Mouse (Mus musculus) natural killer cell, adult 2 months (primary cell): ENCODE data around the gene Fam20c.

Experiments used
- DNase-seq, 2 experiments: peaks; one replicate each; pipeline ENCODE4 v3.0.0; 2022; ENCODE audit warnings: low spot score in 2 of 2

Fam20c gene

DNA sequence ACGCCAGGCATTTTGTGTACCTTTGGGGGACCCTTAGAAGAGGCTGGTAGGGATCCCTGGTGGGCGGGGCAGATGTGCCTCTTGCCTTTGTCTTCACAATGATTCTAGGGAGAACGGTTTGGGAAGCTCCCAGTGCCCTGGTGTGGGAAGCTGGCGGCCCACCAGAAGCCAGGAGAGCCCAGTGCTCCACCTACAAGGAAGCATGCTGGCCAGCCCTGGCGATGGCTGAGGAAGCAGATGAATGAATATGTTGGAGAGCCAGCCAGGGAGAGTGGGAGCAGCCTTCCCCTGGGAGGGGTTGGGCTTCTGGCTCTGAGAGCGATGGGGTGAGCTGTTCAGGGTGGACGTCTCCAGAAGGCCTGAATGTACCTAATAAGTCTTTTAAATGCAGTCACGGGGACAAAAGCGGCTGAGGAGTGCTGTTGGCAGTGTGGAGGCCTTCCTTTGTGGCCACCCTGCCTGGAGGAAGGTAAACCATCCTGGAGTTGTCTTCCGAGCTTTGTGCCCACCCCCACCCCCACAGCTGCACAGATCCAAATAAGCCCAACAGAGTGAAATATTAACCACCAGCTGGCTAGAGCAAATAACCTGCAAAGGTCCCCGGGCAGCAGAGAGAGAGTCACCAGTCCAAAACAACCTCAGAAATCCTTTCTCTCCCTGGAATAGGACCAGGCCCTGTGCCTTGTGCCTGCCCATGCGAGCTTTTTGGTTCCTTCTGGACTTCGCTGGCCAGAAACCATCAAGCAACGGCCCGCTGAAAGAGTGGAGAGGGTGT is 2.2 kb downstream of the Fam20c start:
- no peak for DNase-seq

DNA sequence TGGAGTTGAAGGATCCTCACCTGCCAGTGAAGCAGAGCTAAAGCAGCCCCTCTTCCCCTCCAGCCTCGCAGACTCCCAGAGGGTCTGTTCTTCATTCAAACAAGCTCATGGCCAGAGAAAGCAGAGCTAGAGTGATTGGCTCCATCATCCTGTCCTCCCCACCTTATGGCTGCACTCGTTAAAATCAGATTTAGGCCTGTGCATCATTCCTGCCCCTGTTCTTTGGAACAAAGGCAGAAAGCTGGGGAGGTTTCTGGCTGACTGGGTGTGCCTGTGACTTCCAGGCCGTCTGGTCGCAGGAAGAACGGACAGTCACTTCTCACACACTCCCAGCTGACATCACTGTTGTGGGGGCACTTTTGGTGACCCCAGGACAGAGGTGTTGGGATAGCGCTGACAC is 2.8 kb downstream of the Fam20c start:
- no peak for DNase-seq

DNA sequence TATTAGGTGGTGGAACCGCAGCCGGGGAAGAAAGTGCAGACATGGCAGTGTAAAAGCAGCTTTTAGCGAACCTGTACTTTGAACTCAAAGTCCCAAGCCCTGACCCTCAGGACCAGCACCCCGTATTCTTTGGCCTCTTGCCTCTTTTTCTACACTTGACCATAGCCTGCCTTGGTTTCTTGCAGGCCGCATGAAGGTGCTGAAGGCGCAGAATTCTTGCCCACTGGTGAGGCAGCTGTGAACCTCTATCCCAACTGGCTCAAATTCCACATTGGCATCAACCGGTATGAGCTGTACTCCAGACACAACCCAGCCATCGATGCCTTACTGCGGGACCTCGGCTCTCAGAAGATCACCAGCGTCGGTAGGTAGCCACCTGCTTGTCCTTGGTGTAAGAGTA is 3.3 kb downstream of the Fam20c start:
- no peak for DNase-seq

DNA sequence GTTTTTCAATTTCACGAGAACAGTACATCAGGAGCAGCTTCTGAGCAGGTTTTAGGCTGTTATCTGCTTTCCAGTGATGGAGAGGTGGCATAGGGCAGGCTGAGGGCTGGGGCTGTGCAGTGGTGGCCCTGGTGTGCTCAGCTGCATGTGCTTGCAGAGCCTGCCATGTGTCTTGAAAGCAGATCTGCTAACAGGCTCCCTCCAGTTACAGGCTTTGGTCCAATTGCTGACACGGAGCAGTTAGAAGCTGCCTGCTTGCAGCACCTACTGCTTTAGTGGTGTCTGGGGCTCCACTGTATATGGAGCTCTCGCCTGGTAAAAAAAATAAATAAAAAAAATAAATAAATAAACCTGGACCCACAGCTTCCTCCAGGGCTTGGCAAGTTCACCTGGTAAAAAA is 4.2 kb downstream of the Fam20c start:
- DNase-seq = no peak

DNA sequence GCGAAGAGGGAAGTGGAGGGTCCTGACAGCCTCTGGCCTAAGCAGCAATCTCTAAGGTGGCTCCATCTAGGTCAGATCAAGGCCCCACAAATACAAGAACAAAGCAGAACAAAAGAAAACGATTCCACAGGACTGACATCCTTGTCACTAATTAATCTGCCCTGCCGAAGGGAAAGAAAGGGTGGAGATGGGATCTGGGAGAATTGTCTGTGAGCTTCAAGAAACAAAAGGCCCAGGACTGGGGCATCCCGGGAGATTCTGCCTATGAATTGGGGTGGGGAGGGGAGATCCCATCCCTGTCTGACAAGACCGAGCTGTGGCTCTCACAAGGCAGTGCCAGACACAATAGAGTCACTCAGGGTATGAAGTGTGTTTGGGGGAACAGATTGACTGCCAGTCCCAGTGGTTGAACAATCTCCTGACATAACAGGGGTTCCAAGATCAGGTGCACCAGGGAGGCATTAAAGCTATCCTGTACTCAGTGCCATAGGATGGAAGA is 7.6 kb downstream of the Fam20c start:
- DNase-seq = no peak

DNA sequence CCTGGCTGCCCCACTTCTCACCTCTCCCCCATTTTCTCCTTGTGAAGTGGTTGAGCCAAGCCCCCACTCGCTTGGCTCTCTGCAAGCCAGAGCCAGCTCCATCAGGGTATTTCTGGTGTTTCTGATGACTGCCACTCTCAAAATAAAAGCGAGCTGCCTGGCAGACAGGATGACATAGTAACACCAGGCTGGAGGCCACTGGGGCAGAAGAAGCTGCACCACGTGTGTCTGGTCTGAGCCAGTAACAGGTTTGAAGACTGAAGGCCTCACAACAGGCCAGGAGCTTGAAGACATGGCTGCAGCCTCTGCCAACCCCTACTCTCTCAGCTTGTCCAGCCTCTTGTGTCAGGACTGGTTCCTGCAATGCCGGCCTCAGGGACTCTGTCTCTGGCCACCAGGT is 8.0 kb downstream of the Fam20c start:
- no peak for DNase-seq

DNA sequence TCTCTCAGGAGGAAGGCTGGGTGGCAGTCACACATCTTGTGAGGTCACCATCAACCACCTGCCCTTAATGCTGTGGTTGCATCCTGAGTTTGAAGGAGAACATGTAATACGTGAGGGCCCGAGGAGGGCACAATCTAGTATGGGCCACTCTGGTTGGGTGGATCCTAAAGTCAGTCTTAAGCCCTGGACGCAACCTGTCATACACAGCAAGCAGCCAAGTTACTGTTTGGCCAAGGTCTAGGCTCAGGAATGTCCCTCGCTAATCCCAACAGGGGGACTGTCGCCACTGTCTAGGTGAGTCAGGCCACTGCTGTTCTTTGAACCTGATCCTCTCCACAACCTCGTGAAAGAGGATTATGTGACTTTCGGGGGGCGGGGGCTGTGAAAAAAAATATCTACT is 10.3 kb downstream of the Fam20c start:
- DNase-seq = no peak

DNA sequence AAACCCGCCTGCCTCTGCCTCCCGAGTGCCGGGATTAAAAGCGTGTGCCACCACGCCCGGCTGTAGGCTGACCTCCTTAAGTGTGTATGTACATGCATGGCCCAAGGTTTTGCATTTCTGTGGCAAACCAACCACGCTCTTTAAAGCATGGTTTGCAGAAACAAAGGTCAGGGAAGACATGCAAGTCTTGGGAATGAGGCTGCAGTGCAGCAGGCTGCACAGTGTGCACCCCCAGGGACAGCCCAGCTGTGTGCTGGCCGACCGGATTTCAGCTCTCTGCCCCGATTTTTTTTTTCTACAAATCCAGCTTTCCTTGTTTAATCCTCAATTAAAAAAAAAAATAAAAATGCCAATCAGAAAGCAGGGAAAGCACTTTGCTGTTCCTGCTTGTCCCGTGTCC is 13.3 kb downstream of the Fam20c start:
- no peak for DNase-seq

DNA sequence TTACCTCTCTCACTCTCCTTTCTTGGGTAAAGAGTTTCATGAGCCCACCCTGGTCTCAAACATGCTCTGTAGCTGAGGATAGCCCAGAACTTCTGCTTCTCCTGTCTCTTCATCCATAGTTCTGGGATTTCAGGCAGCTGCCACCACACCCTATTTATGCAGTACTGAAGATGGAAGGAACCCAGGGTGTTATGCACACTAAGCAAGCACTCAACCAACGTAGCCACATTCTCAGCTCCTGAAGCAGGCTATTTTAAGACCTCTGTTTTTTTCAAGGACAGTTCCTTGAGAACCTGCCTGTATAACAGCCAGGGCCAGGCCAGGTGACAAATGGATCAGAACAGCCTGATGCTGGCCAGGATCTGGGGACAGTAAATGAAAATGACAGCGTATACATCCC is 14.4 kb downstream of the Fam20c start:
- DNase-seq = no peak

DNA sequence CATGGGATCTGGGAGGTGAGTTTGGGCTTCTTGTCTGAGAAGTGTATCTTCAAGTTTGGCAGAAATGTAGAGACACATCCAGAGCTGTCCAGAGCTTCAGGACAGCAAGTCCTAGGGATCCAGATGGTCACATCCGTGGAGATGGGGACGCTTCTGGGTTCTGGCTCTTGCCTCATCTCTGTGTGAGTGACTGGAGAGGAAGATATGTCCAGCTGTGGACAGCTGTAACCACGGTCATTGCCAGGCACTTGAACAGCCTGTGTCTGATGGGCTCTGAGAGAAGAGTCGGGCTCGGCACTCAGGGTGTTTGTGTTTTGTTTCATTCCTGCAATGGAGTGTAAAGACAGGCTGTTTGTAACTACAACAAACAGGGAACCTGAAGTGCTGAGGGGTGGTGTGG is 14.8 kb downstream of the Fam20c start:
- DNase-seq = no peak

DNA sequence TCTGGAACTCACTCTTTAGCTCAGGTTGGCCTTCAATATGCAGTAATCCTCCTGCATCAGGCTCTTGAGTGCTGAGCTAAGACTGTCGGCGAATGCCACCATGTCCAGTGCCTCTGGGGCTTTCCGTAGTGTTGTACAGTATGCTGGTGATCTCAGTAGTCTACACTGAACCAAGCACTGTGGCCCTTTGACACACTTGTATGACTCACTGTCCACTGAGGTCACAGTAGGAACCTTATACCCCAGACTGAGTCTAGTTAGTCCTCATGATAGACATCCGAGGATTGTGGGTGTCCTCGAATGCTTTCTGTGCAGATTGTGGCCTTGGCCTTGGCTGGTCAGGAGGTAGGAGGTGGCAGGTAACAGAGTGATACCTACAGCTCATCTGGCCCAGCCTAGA is 20.8 kb downstream of the Fam20c start:
- DNase-seq = no peak

DNA sequence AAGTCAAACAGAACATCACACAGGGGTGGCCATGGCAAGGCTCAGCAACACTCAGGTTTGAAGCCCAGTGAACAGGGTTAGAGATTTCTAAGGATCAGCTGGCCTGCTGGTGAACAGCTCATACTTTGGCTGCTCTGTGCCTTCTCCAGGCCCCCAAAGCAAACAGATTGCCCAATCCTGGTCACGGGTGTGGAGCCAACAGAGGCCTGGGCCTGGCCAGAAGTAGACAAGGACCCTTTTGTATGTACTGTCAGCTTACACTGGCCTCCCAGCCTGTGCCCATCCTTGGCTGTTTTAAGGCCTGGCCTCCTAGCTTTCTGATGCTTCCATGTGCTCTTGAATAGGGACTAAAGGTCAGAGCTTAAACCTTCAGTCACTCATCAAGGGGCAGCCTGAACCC is 22.0 kb downstream of the Fam20c start:
- no peak for DNase-seq

DNA sequence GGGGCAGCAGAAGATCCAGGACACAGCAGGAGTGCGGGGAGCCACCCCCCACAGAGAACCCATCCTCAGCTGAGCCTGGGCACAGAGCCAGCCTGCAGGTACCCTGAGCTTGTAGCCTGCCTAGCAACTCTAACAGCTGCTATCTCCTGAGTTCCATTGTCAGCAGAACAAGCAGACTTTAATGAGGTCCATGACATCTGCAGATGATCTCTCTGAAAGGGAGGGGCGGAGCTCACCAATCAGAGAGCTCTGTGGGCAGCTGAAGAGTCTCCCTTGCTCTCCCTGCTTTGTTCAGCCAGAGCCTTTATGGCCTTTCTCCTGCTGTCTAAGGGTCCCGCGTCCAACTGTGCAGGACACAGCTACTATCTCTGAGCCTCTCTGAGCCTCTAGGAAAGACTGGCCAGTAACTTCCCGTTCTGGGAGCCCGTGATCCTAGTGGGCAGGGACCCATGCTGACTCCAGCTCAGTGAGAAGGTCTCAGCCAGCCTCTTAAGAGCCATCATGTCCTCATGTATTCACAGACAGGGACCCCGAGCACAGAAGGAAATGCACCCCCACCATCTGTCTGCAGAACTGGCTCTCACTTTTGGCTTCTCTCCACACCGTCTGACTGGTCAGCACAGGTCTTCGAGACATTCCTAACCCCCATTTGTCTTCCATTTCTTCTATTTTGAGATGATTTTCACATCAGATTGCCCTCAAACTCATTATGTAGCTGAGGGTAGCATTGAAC is 24.6 kb downstream of the Fam20c start:
- DNase-seq = no peak

DNA sequence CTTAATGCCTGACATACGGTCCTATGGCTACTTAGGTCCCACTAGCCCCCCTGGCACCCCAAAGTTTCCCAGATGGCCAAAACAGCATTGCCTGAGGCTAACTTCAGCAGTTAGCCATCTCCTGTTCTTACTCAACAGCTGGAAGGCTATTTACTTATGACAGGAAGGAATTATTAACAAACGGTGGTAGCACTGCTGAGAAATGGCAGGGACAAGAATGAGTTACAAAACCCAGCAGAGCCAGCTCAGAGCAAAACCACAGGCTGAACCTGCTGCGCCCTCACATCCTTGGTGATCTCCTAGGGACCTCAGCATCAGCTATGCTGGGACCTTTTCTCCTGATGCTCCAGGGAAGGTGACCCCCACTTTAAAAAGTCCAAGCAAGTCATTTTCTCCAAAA is 25.3 kb downstream of the Fam20c start:
- no peak for DNase-seq

DNA sequence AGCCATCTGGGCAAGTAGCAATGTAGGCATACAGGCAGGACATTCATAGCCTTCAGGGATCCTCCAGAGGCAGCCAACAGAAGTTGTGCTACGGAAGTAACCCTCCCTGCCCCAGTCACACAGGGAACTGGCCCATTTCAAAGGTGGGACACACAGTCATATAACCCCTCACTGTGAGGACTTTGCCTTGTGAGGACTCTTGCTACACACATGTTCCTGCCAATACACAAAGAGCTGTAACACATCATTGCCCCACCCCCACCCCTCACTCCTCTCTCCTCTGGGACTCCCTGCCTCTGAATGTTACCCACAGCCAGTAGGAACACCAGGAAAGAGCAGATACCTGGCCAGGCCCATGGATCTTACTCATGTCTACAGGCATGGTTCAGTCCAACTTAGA is 28.4 kb downstream of the Fam20c start:
- DNase-seq = no peak

DNA sequence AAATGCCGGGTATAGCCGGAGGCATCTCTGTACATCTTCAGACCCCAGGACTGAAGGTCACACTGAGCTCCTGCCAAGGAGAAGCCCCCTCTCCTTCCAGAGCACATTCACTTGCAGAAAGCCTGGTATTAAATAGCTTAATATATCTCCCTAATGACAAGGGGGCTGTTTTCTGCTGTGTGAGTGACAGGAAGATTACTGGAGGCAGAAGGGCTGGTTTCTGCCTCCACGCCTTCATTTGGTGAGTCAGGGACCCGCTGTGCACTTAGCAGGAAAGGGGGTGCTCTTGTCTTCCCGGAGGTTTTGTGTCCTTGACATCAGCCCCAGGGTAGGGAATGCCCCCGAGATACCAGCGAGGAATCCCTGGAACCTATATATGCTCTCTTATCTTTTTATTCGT is 28.9 kb downstream of the Fam20c start:
- no peak for DNase-seq

DNA sequence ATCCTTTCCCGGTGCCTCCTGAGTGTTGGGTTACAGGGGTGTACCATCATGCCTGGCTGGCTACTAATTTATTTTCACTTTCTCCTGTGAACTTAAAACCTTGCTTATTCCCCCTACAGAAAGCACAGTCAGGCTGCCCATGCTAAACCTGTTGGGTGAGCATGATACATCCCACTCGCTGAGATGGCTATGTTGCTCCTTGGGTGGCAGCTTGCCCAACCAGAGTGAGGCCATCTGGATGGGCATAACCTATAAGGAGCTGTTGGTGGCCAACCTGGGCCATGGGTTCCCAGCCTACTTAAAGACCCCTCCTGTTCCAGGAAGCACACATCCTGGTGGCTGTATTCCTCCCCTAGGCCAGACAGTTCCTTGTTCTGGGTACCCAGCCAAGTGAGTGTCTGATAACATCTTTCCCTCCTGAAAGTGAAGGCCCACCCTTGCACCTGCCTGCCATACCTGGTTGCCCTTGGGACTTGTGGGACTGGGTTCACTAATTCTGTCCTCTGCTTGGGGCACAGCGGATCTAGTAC is 31.7 kb downstream of the Fam20c start:
- no peak for DNase-seq

DNA sequence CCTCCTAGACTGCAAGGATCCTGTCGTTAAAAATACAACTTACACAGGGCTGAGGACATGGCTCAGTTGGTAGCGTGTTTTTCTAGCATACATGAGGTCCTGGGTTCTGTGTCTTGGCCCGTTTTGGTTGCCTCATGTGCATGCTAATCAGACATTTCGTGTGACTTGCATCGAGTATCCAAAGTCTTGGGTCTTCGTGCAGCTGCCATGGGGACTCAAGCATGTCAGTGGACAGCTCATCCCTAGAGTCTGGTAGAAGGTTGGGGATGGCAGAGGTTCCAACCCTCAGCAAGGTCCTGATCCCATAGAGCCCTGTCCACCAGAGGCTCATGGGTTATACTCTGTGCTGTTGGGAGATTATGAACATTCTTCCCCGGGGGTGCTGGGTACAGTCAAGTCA is 33.3 kb downstream of the Fam20c start:
- no peak for DNase-seq

DNA sequence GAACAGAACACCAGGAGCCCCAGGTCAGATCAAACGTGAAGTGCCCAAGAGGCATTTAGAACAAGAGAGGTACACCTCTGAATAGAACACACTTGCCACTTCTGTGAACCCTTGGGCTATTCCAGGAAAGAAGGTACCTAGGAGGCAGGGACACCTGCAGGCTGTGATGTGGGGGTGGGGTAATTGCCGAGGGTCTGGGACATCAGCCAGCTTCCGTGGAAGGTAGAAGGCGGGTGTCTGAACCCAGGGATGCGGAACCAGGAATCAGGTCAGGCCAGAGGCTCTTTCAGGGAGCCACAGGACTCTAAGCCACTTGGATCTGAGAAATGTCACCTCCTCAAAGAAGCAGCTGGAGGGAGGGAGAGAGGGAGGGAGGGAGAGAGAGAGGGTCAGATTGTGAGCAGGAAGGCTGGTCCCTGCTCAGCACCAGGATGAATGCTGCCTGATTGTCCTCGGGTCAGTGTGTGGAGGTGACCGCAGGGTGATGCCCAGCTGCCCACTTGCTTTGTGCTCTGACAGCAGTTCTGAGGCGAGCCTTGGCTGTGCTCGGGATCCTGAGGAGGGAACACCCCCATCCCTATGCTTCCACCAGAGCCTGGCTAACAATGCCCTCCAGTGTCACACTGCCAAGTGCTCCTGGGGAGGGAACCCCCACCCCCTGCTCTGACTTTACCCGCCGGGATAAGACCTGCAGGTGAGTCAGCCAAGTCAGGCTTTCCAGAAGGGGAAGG is 34.3 kb downstream of the Fam20c start:
- no peak for DNase-seq

DNA sequence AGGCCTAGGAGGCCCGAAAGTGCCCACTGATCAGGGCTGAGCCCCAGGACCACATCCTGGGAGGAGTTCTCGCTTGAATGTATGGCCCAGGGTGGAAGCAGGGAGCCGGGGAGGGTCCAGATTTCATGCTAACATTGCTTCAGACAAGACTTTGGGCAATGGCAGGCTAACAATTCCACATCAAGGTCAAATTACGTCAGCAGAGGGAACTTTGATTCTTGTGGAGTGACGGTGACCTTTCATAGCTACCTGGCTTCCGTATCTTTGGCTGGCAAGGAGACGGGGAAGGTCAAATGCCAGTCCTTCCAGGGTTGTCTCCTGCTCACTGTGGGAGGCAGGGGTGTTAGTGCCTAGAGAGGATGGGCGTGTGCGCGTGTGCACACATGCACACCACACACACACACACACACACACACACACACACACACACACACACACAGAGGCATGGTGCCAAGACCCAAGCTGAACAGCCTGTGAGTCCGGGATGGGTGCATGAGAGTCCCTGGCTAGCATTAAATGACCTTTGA is 36.7 kb downstream of the Fam20c start:
- DNase-seq = no peak

DNA sequence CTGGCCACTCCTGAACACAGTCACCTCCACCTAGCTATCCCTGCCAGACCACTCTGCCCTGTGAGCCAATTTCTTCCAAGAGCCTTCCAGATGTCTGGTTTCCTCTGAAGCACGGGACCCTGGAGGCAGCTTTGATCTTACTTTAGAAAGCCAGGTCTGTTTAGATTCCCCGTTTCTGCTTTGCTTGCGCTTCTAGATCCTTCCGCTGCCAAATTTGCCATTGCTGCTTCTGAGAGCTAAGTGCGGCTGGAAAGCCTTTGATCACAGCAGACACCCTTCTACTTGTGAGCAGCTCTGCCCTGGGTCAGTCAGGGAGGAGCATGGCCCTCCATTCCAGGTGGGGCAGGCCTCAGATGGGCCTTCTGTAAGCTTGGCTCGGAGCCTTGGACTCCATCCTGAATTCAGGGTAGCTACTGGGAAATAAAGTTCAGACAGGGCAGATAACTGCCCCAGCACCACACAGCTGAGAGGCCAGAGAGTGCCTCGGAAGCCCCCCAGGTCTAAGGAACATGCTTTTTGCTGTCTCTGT is 47.3 kb downstream of the Fam20c start:
- no peak for DNase-seq

DNA sequence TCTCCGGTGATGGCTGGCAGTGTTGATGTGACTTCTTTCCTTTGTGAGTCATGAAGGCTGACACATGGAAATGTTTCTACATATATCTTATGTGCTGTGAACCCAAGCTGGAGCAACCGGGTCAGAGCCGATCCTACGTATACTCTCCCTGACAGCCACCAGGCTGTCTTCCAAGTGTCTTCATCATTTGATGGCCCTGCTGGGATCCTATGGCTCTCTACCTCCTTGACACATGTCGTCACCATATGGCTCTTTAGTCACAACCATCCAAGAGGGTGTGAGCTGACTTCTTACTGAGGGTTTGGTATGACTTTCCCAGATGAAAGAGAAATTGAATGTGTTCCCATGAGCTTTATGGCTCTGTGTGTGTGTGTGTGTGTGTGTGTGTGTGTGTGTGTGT is 50.0 kb downstream of the Fam20c start:
- no peak for DNase-seq
